In genomic region chr19:16585379-16585778, GRCm38 (mm10) we compare ENCODE assay signal across 9 mouse cellular contexts.
DNase-seq lines count a peak whose midpoint lies in the region; ATAC-seq and TF ChIP-seq lines count a peak whose summit lies in the region.
"Had no signal": no experiment of that assay in that cellular context is flagged by ENCODE, and none has a peak within 500 bp of the region (broad histone marks: within the 10 kb centered on the region; RNA-seq: fewer than 3 reads in every experiment).

No protein-coding gene starts in this region.

- H3K9me3 ChIP-seq in forebrain, embryonic 11.5 days (ENCODE audit: control insufficient read depth, low read length): no peaks in the 10 kb centered on the region

- no peak overlapping the region for H3K4me2 ChIP-seq in forebrain, embryonic 11.5 days (ENCODE audit: low read depth, low read length, severe bottlenecking)

- no peak for ATAC-seq in forebrain, embryonic 11.5 days (replicated peaks; ENCODE audit: low FRiP score)

- no peaks in the 10 kb centered on the region for H3K4me1 ChIP-seq in forebrain, embryonic 11.5 days (replicated peaks; ENCODE audit: control insufficient read depth, insufficient read depth, low read length)

- H3K4me3 ChIP-seq in gastrocnemius, adult 2 months: no peak overlapping the region
- H3K4me3 ChIP-seq in forebrain, embryonic 11.5 days (ENCODE audit: low read depth, low read length): no peak overlapping the region

- H3K36me3 ChIP-seq in forebrain, embryonic 11.5 days (ENCODE audit: control insufficient read depth, insufficient read depth, low read length): no peaks in the 10 kb centered on the region

- no peak overlapping the region for H3K9ac ChIP-seq in forebrain, embryonic 11.5 days (ENCODE audit: low read length)

- DNase-seq in gastrocnemius, adult 2 months: no peak
- DNase-seq in gastrocnemius, postnatal 10 days: no peak
- peak; percentile 64 for DNase-seq in 3T3-L1 (ENCODE audit: low read depth, low spot score)
- DNase-seq in R1 (ENCODE audit: low read depth, low spot score): peak; percentile 76
- DNase-seq in induced T-regulatory cell, adult 2 months (ENCODE audit: low read depth): peak; percentile 74
- no peak for DNase-seq in frontal cortex, postnatal 36 days (ENCODE audit: low spot score in 2 of 2)
- no peak for DNase-seq in urinary bladder, postnatal 36 days (ENCODE audit: low spot score in 2 of 2)
- no peak for DNase-seq in forebrain, embryonic 11.5 days (ENCODE audit: low spot score)
- DNase-seq: adrenal gland, postnatal 36 days had no signal

- WGBS in forebrain, embryonic 11.5 days: 9% methylated on average over 3 of the region's 3 CpGs

- peak; percentile 71 for TF ChIP-seq CTCF in gastrocnemius, adult 2 months (IDR thresholded peaks at IDR 0.05)

- no peak overlapping the region for H3K27ac ChIP-seq in gastrocnemius, adult 2 months
- H3K27ac ChIP-seq in forebrain, embryonic 11.5 days (ENCODE audit: low read depth, low read length): no peak overlapping the region

- intact Hi-C loops in gastrocnemius, adult 2 months (cut with DNase I): no loop called here

- no peaks in the 10 kb centered on the region for H3K27me3 ChIP-seq in forebrain, embryonic 11.5 days (ENCODE audit: control insufficient read depth, insufficient read depth, low read length)

Comparison
In these comparisons a context has a peak if more than half of its experiments do, and no peak if none do; other contexts are left out.
1. DNase-seq: peak in 3T3-L1 (single experiment), R1 (single experiment) and induced T-regulatory cell, adult 2 months (single experiment); none in gastrocnemius, adult 2 months (single experiment), gastrocnemius, postnatal 10 days (single experiment), frontal cortex, postnatal 36 days (0 of 2), urinary bladder, postnatal 36 days (0 of 2) and forebrain, embryonic 11.5 days (single experiment).